Mouse (Mus musculus) lung, adult 2 months (tissue): ENCODE results near the gene Ust.

Experiments used
- CTCF ChIP-seq: fragments of 200-500 bp; IDR thresholded peaks from 2 replicates; pipeline ENCODE4 v1.5.1; 2011; ENCODE audit warnings: mild to moderate bottlenecking, low read length, control low read depth; ENCODE audit not compliant: insufficient read depth
- POLR2A ChIP-seq: fragments of 200-500 bp; IDR thresholded peaks from 2 replicates; pipeline ENCODE4 v1.6.1; 2011; ENCODE audit warnings: low read depth, mild to moderate bottlenecking, control low read depth, low read length, borderline replicate concordance; ENCODE audit errors: extremely low read depth

DNA sequence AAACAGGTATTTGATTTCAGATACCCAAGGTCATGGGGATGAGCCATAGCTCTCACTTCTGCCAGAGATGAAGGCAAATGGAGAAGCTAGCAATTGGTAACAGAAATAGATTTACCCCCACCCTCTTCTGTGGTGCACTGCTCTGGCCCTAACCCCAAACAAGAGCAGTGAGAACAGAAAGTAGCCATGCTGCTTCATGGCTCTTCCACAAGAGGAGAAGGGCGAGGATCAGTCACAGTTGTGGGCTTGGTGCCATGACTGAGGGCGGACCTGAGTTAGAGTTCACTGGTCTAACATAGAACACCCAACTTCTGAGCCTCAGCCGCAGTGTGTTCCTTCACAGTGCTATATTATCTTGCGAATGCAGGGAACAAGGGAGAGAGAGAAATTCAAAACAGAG, 13.8 kb downstream of the Ust start:
- TF ChIP-seq CTCF (no peak), POLR2A (no peak)
